Mouse (Mus musculus): Measurements from ENCODE around the gene Gm10912. TPM values are rescaled to one million over a fixed set of nuclear protein-coding genes. Genes with fewer than 3 reads are reported as not detected.

Gm10912 gene
- 0.73 TPM for polyA plus RNA-seq (2017; shearing (Covaris generic))

GRCm38 (mm10) chr2:104065526-104065925 lies at the start of gene Gm10912:
Gene Gm10912, plus strand, starts transcription at chr2:104065826.

GRCm38 (mm10) chr2:104027458-104028138 lies 38.0 kb upstream of the Gm10912 start, which contains the start of gene Fbxo3:
Gene Fbxo3, plus strand, starts transcription at chr2:104027721.

GRCm38 (mm10) chr2:104028139-104028723 lies 37.4 kb upstream of the Gm10912 start, which contains the start of gene 4931422A03Rik:
Gene 4931422A03Rik, minus strand, starts transcription at chr2:104028361.

GRCm38 (mm10) chr2:104068450-104068849 lies 2.8 kb downstream of the Gm10912 start, which contains the start of gene Gm10799:
Gene Gm10799, minus strand, starts transcription at chr2:104068550.

GRCm38 (mm10) chr2:104069704-104070185 lies 4.1 kb downstream of the Gm10912 start, which contains the start of gene Cd59b:
Gene Cd59b, plus strand, starts transcription at chr2:104069849.

GRCm38 (mm10) chr2:104095741-104096213 lies 30.2 kb downstream of the Gm10912 start, which contains the start of gene Cd59a:
Gene Cd59a, plus strand, starts transcription at chr2:104095801.

Other genes with a start within 250 kb of the Gm10912 start
- gene Lmo2, start 107.8 kb upstream of the Gm10912 start, polyA plus RNA-seq (2017; shearing (Covaris generic)), result not detected
- gene Fbxo3, start 38.1 kb upstream of the Gm10912 start, polyA plus RNA-seq (2017; shearing (Covaris generic)), result 37.2 TPM
- gene 4931422A03Rik, start 37.5 kb upstream of the Gm10912 start, polyA plus RNA-seq (2017; shearing (Covaris generic)), result 3.4 TPM
- gene Gm10799, start 2.7 kb downstream of the Gm10912 start, polyA plus RNA-seq (2017; shearing (Covaris generic)), result not detected
- gene Cd59b, start 4.0 kb downstream of the Gm10912 start, polyA plus RNA-seq (2017; shearing (Covaris generic)), result not detected
- gene Cd59a, start 30.0 kb downstream of the Gm10912 start, polyA plus RNA-seq (2017; shearing (Covaris generic)), result not detected
- not detected for gene A930018P22Rik, start 56.9 kb downstream of the Gm10912 start, polyA plus RNA-seq (2017; shearing (Covaris generic))